Mouse (Mus musculus) hindbrain, embryonic 13.5 days (tissue): ENCODE results near the gene Cdh24. TPM values are rescaled to one million over a fixed set of nuclear protein-coding genes. Genes with fewer than 3 reads are reported as not detected.

Experiments
- ATAC-seq: fragments of 200-750 bp; cut with Nextera tagmentation; 2 replicates; pipeline ENCODE4 v1.8.0; 2017; ENCODE audit warnings: moderate TSS enrichment; ENCODE audit not compliant: low FRiP score
- H3K27ac ChIP-seq: fragments of 300-500 bp; sonication (generic); 2 replicates; pipeline ENCODE4 v1.5.1; 2015; ENCODE audit warnings: inconsistent platforms, mild to moderate bottlenecking, moderate library complexity
- H3K27me3 ChIP-seq: fragments of 300-500 bp; sonication (generic); 2 replicates; pipeline ENCODE4 v1.6.1; 2015; ENCODE audit warnings: mild to moderate bottlenecking, inconsistent platforms
- H3K36me3 ChIP-seq: fragments of 300-500 bp; sonication (generic); 2 replicates; pipeline ENCODE4 v1.6.1; 2015; ENCODE audit warnings: mild to moderate bottlenecking, inconsistent platforms
- H3K4me1 ChIP-seq: fragments of 300-500 bp; sonication (generic); replicated peaks from 2 replicates; pipeline ENCODE4 v1.6.1; 2015; ENCODE audit warnings: inconsistent platforms
- H3K4me2 ChIP-seq: fragments of 300-500 bp; sonication (generic); 2 replicates; pipeline ENCODE4 v1.6.1; 2015; ENCODE audit warnings: inconsistent platforms, mild to moderate bottlenecking, moderate library complexity
- H3K4me3 ChIP-seq: fragments of 300-500 bp; sonication (generic); 2 replicates; pipeline ENCODE4 v1.5.1; 2015; ENCODE audit warnings: mild to moderate bottlenecking, inconsistent platforms
- H3K9ac ChIP-seq: fragments of 300-500 bp; sonication (generic); 2 replicates; pipeline ENCODE4 v1.6.1; 2015; ENCODE audit warnings: mild to moderate bottlenecking, inconsistent platforms
- H3K9me3 ChIP-seq: fragments of 300-500 bp; sonication (generic); 2 replicates; pipeline ENCODE4 v1.6.1; 2016; ENCODE audit warnings: inconsistent platforms
- WGBS: fragments of 180-500 bp; shearing (Covaris S2); methylation state at CpG from one replicate; pipeline ENCODE4 v1.1.7; 2015; 5-methylcytosine and 5-hydroxymethylcytosine counted together
- polyA plus RNA-seq: library from polyadenylated mRNA; unstranded; fragments of >200 nt; fragmentation: Nextera tagmentation; extraction: Ambion mirVana; gene quantifications from 2 replicates; pipeline ENCODE4 v1.2.1, GENCODE M21; 2015

Cdh24 gene
- polyA plus RNA-seq, result 8.6 and 9.4 TPM in 2 replicates

GRCm38 (mm10) chr14:54641305-54641969 lies at the start of gene Cdh24:
TSS of gene Cdh24 (minus strand) at chr14:54641364.
- Histone ChIP-seq H3K4me2 (peak within 1 kb of the TSS; percentile 92), H3K4me1 (peaks cover 36% of the 10 kb centered on the region), H3K9ac (peak within 1 kb of the TSS; percentile 98), H3K9me3 (no peaks in the 10 kb centered on the region), H3K27ac (peak within 1 kb of the TSS; percentile 92), H3K36me3 (peaks cover 68% of the 10 kb centered on the region), H3K27me3 (no peaks in the 10 kb centered on the region), H3K4me3 (peak within 1 kb of the TSS; percentile 80)
- ATAC-seq, result peak; percentile 93
- under 1% methylated on average over 45 of the region's 52 CpGs for WGBS

GRCm38 (mm10) chr14:54687251-54687650 lies 46.1 kb upstream of the Cdh24 start:
- H3K4me1 ChIP-seq, result peaks cover 41% of the 10 kb centered on the region
- no peaks in the 10 kb centered on the region for H3K9me3 ChIP-seq
- WGBS, result 7% methylated on average over 8 of the region's 8 CpGs
- H3K4me3 ChIP-seq, result peak overlapping the region; percentile 76
- H3K27me3 ChIP-seq, result no peaks in the 10 kb centered on the region
- H3K9ac ChIP-seq, result peak overlapping the region; percentile 79
- H3K27ac ChIP-seq, result peak overlapping the region; percentile 74
- H3K4me2 ChIP-seq, result peak overlapping the region; percentile 62
- peaks cover 29% of the 10 kb centered on the region for H3K36me3 ChIP-seq
- no peak for ATAC-seq

- ATAC-seq, result peak; percentile 99
- H3K9ac ChIP-seq, result peak within 1 kb of the TSS; percentile 94
- under 1% methylated on average over 44 of the region's 44 CpGs for WGBS
- H3K27me3 ChIP-seq, result no peaks in the 10 kb centered on the region
- H3K27ac ChIP-seq, result peak within 1 kb of the TSS; percentile 96
- H3K4me3 ChIP-seq, result peak within 1 kb of the TSS; percentile 76
- H3K4me2 ChIP-seq, result peak within 1 kb of the TSS; percentile 75
- H3K9me3 ChIP-seq, result no peaks in the 10 kb centered on the region
- H3K36me3 ChIP-seq, result peaks cover 32% of the 10 kb centered on the region
- peaks cover 41% of the 10 kb centered on the region for H3K4me1 ChIP-seq
These were observed 45.5 kb upstream of the Cdh24 start, which contains the start of gene Acin1 for GRCm38 (mm10) chr14:54686522-54687143. TSS of gene Acin1 (minus strand) at chr14:54686931.

- Histone ChIP-seq H3K4me1 (peaks cover 41% of the 10 kb centered on the region), H3K27ac (peak within 1 kb of the TSS; percentile 96), H3K27me3 (no peaks in the 10 kb centered on the region), H3K4me3 (peak within 1 kb of the TSS; percentile 76), H3K36me3 (peaks cover 33% of the 10 kb centered on the region), H3K9me3 (no peaks in the 10 kb centered on the region), H3K9ac (peak within 1 kb of the TSS; percentile 94), H3K4me2 (peak within 1 kb of the TSS; percentile 75)
- peak; percentile 80 for ATAC-seq
- WGBS, result under 1% methylated on average over 41 of the region's 41 CpGs
These were observed 44.9 kb upstream of the Cdh24 start, which contains the start of gene 1700123O20Rik for GRCm38 (mm10) chr14:54686063-54686521. TSS of gene 1700123O20Rik (plus strand) at chr14:54686216.

- Histone ChIP-seq H3K4me3 (peak overlapping the region; percentile 76), H3K9me3 (no peaks in the 10 kb centered on the region), H3K9ac (peak overlapping the region; percentile 94), H3K36me3 (peaks cover 31% of the 10 kb centered on the region), H3K27me3 (no peaks in the 10 kb centered on the region), H3K4me1 (peaks cover 41% of the 10 kb centered on the region), H3K4me2 (peak overlapping the region; percentile 75), H3K27ac (peak overlapping the region; percentile 96; the same call in 1 of the 2 replicates)
- 11% methylated on average over 8 of the region's 8 CpGs for WGBS
- no peak for ATAC-seq
These were observed 44.3 kb upstream of the Cdh24 start for GRCm38 (mm10) chr14:54685471-54685870.

- 93% methylated on average over 3 of the region's 3 CpGs for WGBS
- Histone ChIP-seq H3K36me3 (peaks cover 39% of the 10 kb centered on the region), H3K9me3 (no peaks in the 10 kb centered on the region)
These were observed 41.2 kb upstream of the Cdh24 start for GRCm38 (mm10) chr14:54682396-54682795.

GRCm38 (mm10) chr14:54678657-54679304 lies 37.6 kb upstream of the Cdh24 start:
- H3K9ac ChIP-seq, result no peak overlapping the region
- H3K9me3 ChIP-seq, result no peaks in the 10 kb centered on the region
- H3K4me3 ChIP-seq, result no peak overlapping the region
- H3K27ac ChIP-seq, result no peak overlapping the region
- whole genome bisulfite sequencing, result 82% methylated on average over 16 of the region's 16 CpGs
- H3K4me1 ChIP-seq, result peaks cover 7% of the 10 kb centered on the region; the same call in 1 of the 2 replicates
- ATAC-seq, result no peak
- peaks cover 68% of the 10 kb centered on the region for H3K36me3 ChIP-seq
- H3K4me2 ChIP-seq, result no peak overlapping the region
- H3K27me3 ChIP-seq, result no peaks in the 10 kb centered on the region

More at GRCm38 (mm10) chr14:54682396-54682795, 41.2 kb upstream of the Cdh24 start:
- no peak overlapping the region for H3K9ac ChIP-seq
- no peak overlapping the region for H3K27ac ChIP-seq
- no peak overlapping the region for H3K4me3 ChIP-seq
- ATAC-seq, result no peak
- H3K4me2 ChIP-seq, result no peak overlapping the region
- no peaks in the 10 kb centered on the region for H3K27me3 ChIP-seq
- peaks cover 22% of the 10 kb centered on the region for H3K4me1 ChIP-seq

- Histone ChIP-seq H3K27ac (no peak overlapping the region), H3K36me3 (peaks cover 79% of the 10 kb centered on the region), H3K4me1 (no peaks in the 10 kb centered on the region), H3K4me2 (no peak overlapping the region), H3K27me3 (no peaks in the 10 kb centered on the region), H3K9ac (no peak overlapping the region), H3K9me3 (no peaks in the 10 kb centered on the region), H3K4me3 (no peak overlapping the region)
- WGBS, result 87% methylated on average over 5 of the region's 5 CpGs
- ATAC-seq, result no peak
These were observed 35.1 kb upstream of the Cdh24 start for GRCm38 (mm10) chr14:54676290-54676689.

- 89% methylated on average over 2 of the region's 2 CpGs for WGBS
These were observed 33.2 kb upstream of the Cdh24 start for GRCm38 (mm10) chr14:54674317-54674716.

GRCm38 (mm10) chr14:54669381-54669780 lies 28.2 kb upstream of the Cdh24 start:
- H3K27ac ChIP-seq, result no peak overlapping the region
- H3K4me3 ChIP-seq, result no peak overlapping the region
- no peak overlapping the region for H3K4me2 ChIP-seq
- no peaks in the 10 kb centered on the region for H3K27me3 ChIP-seq
- H3K9me3 ChIP-seq, result no peaks in the 10 kb centered on the region
- H3K9ac ChIP-seq, result no peak overlapping the region
- ATAC-seq, result no peak
- peaks cover 85% of the 10 kb centered on the region for H3K36me3 ChIP-seq
- no peaks in the 10 kb centered on the region for H3K4me1 ChIP-seq
- WGBS, result 77% methylated on average over 4 of the region's 4 CpGs

More at GRCm38 (mm10) chr14:54674317-54674716, 33.2 kb upstream of the Cdh24 start:
- Histone ChIP-seq H3K4me2 (no peak overlapping the region), H3K9ac (no peak overlapping the region), H3K27ac (no peak overlapping the region), H3K9me3 (no peaks in the 10 kb centered on the region), H3K4me1 (no peaks in the 10 kb centered on the region), H3K36me3 (peaks cover 79% of the 10 kb centered on the region), H3K4me3 (no peak overlapping the region), H3K27me3 (no peaks in the 10 kb centered on the region)
- no peak for ATAC-seq

GRCm38 (mm10) chr14:54664477-54665222 lies 23.5 kb upstream of the Cdh24 start:
- Histone ChIP-seq H3K9ac (no peak overlapping the region), H3K27ac (no peak overlapping the region), H3K36me3 (peaks cover 97% of the 10 kb centered on the region), H3K27me3 (no peaks in the 10 kb centered on the region), H3K4me2 (no peak overlapping the region), H3K4me1 (no peaks in the 10 kb centered on the region), H3K4me3 (no peak overlapping the region), H3K9me3 (no peaks in the 10 kb centered on the region)
- WGBS, result 90% methylated on average over 10 of the region's 10 CpGs
- ATAC-seq, result no peak
